Mouse (Mus musculus) Patski (cell line): ENCODE measurements around the gene Sucla2. TPM values are rescaled to one million over a fixed set of nuclear protein-coding genes. Genes with fewer than 3 reads are reported as not detected.
"Not testable (repeated sequence)": the region's sequence is repeated elsewhere in the genome, so short reads cannot be mapped to it uniquely, and the experiment has no call there.

Source experiments
- ATAC-seq: fragments of 100-300 bp; one replicate; pipeline ENCODE4 v1.8.0; 2021
- CTCF ChIA-PET: fragments of 350-600 bp; sonication (Branson Sonifier 250); formaldehyde crosslinking; loops from one replicate; lab custom pipeline; 2022; ENCODE audit warnings: inconsistent platforms; lab: Charles Lee
- POLR2A ChIA-PET: fragments of 350-600 bp; sonication (Branson Sonifier 250); formaldehyde crosslinking; loops from one replicate; lab custom pipeline; 2022; ENCODE audit warnings: antibody characterized with exemption, inconsistent platforms; lab: Charles Lee
- DNase-seq: peaks from one replicate; pipeline ENCODE4 v3.0.0-alpha.2; 2011; ENCODE audit warnings: low read depth, low spot score
- H3K27me3 ChIP-seq: fragments of 371-371 bp; one replicate; pipeline ENCODE4 v1.5.1; 2021
- CTCF ChIP-seq: fragments of 100-300 bp; IDR thresholded peaks from one replicate; pipeline ENCODE4 v1.5.1; 2021
- in situ Hi-C: fragments of 300-500 bp; cut with MboI; formaldehyde crosslinking; loops from 3 replicates; pipeline ENCODE4 v1.11.1; 2018; ENCODE audit warnings: low pct_unique_long_range_greater_than_20kb, mixed read lengths
- polyA plus RNA-seq: library from polyadenylated mRNA; unstranded; gene quantifications from one replicate; pipeline ENCODE4 v1.2.3, GENCODE M21; 2021

Gene Sucla2
- polyA plus RNA-seq, 1 experiment from 2014 or later = 181 TPM

- no peak for TF ChIP-seq CTCF
- ChIA-PET CTCF (interaction anchor here (1.3 kb wide), 1 partner anchor 9 kb away, joined by 3 read pairs; no protein-coding TSS in a partner anchor), POLR2A (no interaction called here)
- no peaks in the 10 kb centered on the region for H3K27me3 ChIP-seq
- no peak for ATAC-seq
- DNase-seq = no peak
- in situ Hi-C loops = no loop called here
These were observed 16.3 kb upstream of the Sucla2 start for GRCm38 (mm10) chr14:73508630-73509395.

GRCm38 (mm10) chr14:73509765-73510423, 15.2 kb upstream of the Sucla2 start, which contains the start of gene Med4:
Med4 (plus strand) TSS chr14:73510025.
- DNase-seq (peak; percentile 76), ATAC-seq (peak; percentile 81)
- in situ Hi-C loops = no loop called here
- H3K27me3 ChIP-seq = no peaks in the 10 kb centered on the region
- CTCF ChIA-PET = interaction anchor here (0.6 to 1.3 kb wide), 6 partner anchors 10 to 127 kb away, joined by 3 read pairs; partner anchors contain the start of gene Sucla2
- peak; percentile 100 for TF ChIP-seq CTCF
- POLR2A ChIA-PET = no interaction called here

- in situ Hi-C loops = no loop called here
- no peak for TF ChIP-seq CTCF
- POLR2A ChIA-PET = no interaction called here
- ATAC-seq = no peak
- H3K27me3 ChIP-seq = no peaks in the 10 kb centered on the region
- CTCF ChIA-PET = interaction anchor here (0.8 to 1.8 kb wide), 7 partner anchors 9 to 415 kb away, joined by 3 to 18 read pairs (median 4); partner anchors contain the start of genes Med4 and Nudt15
- DNase-seq = no peak
These were observed 983 bp upstream of the Sucla2 start for GRCm38 (mm10) chr14:73524136-73524535.

GRCm38 (mm10) chr14:73528661-73529060, 3.5 kb downstream of the Sucla2 start:
- in situ Hi-C loops, ATAC-seq, POLR2A ChIA-PET, DNase-seq, CTCF ChIA-PET: not testable (repeated sequence)
- peaks cover 16% of the 10 kb centered on the region for H3K27me3 ChIP-seq

- ATAC-seq (no peak), DNase-seq (no peak)
- POLR2A ChIA-PET = no interaction called here
- CTCF ChIA-PET = no interaction called here
- in situ Hi-C loops = no loop called here
- no peak for TF ChIP-seq CTCF
- H3K27me3 ChIP-seq = peaks cover 45% of the 10 kb centered on the region
These were observed 8.8 kb downstream of the Sucla2 start for GRCm38 (mm10) chr14:73533755-73534465.

- no peak for DNase-seq
- peaks cover 45% of the 10 kb centered on the region for H3K27me3 ChIP-seq
- no peak for TF ChIP-seq CTCF
- POLR2A ChIA-PET = no interaction called here
- in situ Hi-C loops = no loop called here
- no peak for ATAC-seq
- CTCF ChIA-PET = interaction anchor here (1.4 kb wide), 1 partner anchor 10 kb away, joined by 4 read pairs; the partner anchor contains the start of gene Sucla2
These were observed 10.5 kb downstream of the Sucla2 start for GRCm38 (mm10) chr14:73535641-73536040.

- TF ChIP-seq CTCF = no peak
- H3K27me3 ChIP-seq = peaks cover 7% of the 10 kb centered on the region
- no peak for ATAC-seq
- in situ Hi-C loops = no loop called here
- ChIA-PET POLR2A (no interaction called here), CTCF (no interaction called here)
- DNase-seq = no peak
These were observed 18.7 kb downstream of the Sucla2 start for GRCm38 (mm10) chr14:73543781-73544180.

- DNase-seq (no peak), ATAC-seq (no peak)
- in situ Hi-C loops = no loop called here
- ChIA-PET CTCF (no interaction called here), POLR2A (no interaction called here)
- H3K27me3 ChIP-seq = peaks cover 6% of the 10 kb centered on the region
- no peak for TF ChIP-seq CTCF
These were observed 21.9 kb downstream of the Sucla2 start for GRCm38 (mm10) chr14:73547034-73547433.

- no peak for TF ChIP-seq CTCF
- peaks cover 6% of the 10 kb centered on the region for H3K27me3 ChIP-seq
- DNase-seq (no peak), ATAC-seq (no peak)
- CTCF ChIA-PET = interaction anchor here (1.0 to 2.5 kb wide), 2 partner anchors 13 to 23 kb away, joined by 4 to 9 read pairs; partner anchors contain the start of gene Sucla2
- POLR2A ChIA-PET = no interaction called here
- in situ Hi-C loops = no loop called here
These were observed 22.9 kb downstream of the Sucla2 start, which contains the start of gene Nudt15 for GRCm38 (mm10) chr14:73548051-73548450. Nudt15 (minus strand) TSS chr14:73548242.

- ChIA-PET POLR2A (no interaction called here), CTCF (interaction anchor here (2.5 kb wide), 1 partner anchor 26 kb away, joined by 9 read pairs; the partner anchor contains the start of gene Sucla2)
- H3K27me3 ChIP-seq = peaks cover 6% of the 10 kb centered on the region
- TF ChIP-seq CTCF = no peak
- DNase-seq = no peak
- in situ Hi-C loops = no loop called here
- ATAC-seq = no peak
These were observed 25.2 kb downstream of the Sucla2 start for GRCm38 (mm10) chr14:73550291-73550690.
